Mouse (Mus musculus): Measurements from ENCODE around the gene Pawr. TPM values are rescaled to one million over a fixed set of nuclear protein-coding genes. Genes with fewer than 3 reads are reported as not detected.

Gene Pawr
- polyA plus RNA-seq, 1 experiment from 2014 or later = 3.8 TPM

- ATAC-seq (ENCODE audit: low read depth) (0 out of 2 replicates have a peak, but pooled peaks have one; percentile 51), DNase-seq (no peak)
- H3K27me3 ChIP-seq = no peaks in the 10 kb centered on the region
- no peak overlapping the region for H3K9ac ChIP-seq
- no peaks in the 10 kb centered on the region for H3K4me1 ChIP-seq (replicated peaks)
- no peak overlapping the region for H3K27ac ChIP-seq
- 51% methylated on average over 2 of the region's 2 CpGs for WGBS (ENCODE audit: insufficient replicate concordance)
- no peaks in the 10 kb centered on the region for H3K36me3 ChIP-seq
- no peak overlapping the region for H3K4me2 ChIP-seq
- no peak overlapping the region for H3K4me3 ChIP-seq (replicated peaks)
- H3K9me3 ChIP-seq (replicated peaks) = no peaks in the 10 kb centered on the region
These were observed 129.9 kb downstream of the Pawr start for GRCm38 (mm10) chr10:108461862-108462261.

Small RNA genes lying within 50 kb of the gene (microRNA-seq; reads per million reads assigned to microRNA genes)
- not detected for gene Gm25591

Other genes with a start within 250 kb of the Pawr start
- gene Ppp1r12a, start 169.9 kb upstream of the Pawr start, polyA plus RNA-seq (2015; fragmentation: Nextera tagmentation; extraction: Ambion mirVana) = 39.6 and 40.5 TPM in 2 replicates

Measured in liver, embryonic 13.5 days (tissue).